Mouse (Mus musculus) retina, adult 2 months (tissue): ENCODE measurements around the gene Gm17190.
"Not testable (repeated sequence)": the region's sequence is repeated elsewhere in the genome, so short reads cannot be mapped to it uniquely, and the experiment has no call there.

Experiments
- DNase-seq: peaks from one replicate; pipeline ENCODE4 v3.0.0-alpha.2; 2012; ENCODE audit warnings: low read depth, low spot score

Gm17190 gene

DNA sequence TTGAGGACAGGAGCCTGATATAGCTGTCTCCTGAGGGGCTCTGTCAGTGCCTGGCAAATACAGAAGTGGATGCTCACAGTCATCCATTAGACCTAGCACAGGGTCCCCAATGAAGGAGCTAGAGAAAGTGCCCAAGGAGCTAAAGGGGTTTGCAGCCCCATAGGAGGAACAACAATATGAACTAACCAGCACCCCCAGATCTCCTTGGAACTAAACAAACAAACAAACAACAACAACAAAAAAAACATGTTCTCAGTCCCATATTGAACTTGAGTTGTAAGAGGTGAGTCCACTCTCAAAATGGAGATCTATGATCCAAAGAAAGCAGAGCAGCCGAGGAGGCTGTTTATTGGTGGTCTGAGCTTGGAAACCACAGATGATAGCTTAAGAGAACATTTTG lies at the start of gene Gm17190:
Gm17190 (plus strand) TSS at position 301 of the 400 bp plus-strand sequence.
- DNase-seq: not testable (repeated sequence)

DNA sequence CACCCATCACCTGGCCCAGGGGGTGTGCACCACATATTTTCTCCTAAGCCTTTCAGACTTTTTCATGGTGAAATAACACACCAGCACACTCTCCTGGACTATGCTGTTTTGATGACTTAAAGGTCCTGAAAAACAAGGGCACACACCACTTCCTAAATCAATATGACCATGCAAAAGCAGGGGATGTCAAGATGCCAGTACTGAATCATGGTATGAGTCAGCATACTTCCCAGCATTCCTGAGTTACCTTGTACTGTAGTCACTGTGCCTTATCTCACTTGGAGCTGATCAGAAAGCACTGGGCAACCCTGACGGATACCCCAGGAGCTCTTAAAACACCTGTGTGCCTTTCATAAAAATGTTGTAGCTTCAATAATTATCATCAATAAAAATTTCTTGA lies 42.3 kb upstream of the Gm17190 start:
- DNase-seq: no peak

DNA sequence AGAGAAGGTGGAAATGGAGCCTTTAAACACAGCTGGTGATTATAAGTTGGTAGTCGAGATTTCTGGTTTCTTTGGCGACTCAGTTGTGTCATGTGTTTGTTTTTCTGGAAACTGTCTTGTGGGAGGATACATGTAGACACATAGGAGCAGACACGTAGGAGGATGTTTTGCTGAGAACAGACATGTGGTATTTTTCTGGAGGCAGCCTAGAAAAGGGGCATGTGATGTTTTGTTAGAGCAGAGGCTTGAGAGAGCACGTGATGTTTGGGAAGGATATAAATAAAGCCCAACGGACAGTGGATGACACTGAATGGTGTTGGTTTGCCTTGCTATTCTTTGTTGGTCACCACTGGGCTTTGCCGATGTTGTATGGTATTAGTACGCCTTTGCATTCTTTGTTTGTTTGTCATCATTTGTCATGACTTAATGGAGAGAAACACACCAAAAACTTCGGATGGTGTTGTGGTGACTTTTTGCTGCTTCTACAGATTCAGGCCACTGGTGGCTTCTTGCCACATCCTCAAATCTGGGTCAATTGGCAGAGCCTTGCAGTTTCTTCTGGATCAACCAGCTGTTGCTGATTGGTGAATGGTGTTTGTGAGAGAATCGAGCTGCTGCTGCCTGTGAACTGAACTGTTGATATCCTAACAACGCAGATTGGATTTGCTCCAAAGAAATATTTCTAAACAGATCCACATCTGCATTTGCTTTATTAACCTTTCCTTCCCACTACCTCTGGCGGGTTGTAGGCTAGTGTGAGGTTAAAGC lies 41.4 kb upstream of the Gm17190 start:
- no peak for DNase-seq

DNA sequence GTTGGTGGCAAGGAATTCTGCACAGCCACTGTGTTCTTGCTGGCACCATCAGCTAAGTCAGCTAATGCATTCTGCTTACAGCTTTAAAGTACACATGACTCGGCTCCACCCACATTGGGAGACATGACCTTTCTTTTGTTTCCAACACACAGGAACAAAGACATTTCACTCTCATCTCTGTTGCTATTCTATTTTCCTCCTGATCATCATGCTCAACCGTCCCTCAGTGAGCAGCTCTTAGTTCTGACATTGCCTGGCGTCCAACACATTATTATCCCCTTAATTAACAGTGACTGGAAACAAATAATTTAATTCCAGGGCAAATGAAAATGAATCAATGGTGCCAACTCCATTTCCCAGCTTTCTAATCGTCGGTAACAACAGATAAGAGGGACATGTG lies 36.5 kb upstream of the Gm17190 start:
- no peak for DNase-seq

DNA sequence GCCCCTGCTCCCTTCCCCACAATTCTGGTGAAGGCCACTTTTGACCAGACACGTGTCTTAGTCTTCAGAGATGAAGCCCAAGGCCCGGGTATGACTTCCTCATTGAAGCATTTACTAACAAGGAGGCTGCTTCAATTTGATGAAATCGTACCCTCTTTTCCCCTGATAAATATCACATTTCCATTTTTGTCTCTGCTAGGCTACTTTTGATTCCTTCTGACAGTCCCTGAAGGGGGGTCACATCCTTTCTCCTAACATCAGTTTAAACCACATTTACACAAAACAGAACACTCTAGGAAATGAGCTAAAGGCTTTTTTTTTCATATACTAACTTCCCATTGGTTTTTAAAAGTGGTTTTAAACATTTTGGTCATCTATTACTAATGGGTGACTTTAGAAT lies 29.1 kb upstream of the Gm17190 start:
- DNase-seq: no peak

DNA sequence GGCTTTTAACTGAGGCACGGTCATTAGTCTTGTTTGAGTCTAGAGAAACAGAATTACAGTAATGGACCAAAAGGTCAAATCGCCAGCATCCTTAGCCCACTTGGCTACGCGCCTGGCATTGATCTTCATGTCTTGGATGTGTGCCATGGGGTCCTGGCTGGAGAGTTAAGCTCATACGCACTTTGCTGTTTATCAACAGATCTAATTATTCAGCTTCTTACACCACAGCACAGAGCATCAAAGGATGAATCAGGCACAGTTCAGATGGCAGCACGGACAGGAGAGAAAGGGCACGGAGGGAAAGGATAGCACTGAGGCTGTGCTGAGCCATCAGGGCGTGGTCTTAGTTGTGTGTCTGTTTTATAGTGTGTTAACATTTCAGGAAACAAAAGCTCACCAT lies 8.3 kb upstream of the Gm17190 start:
- DNase-seq: no peak

DNA sequence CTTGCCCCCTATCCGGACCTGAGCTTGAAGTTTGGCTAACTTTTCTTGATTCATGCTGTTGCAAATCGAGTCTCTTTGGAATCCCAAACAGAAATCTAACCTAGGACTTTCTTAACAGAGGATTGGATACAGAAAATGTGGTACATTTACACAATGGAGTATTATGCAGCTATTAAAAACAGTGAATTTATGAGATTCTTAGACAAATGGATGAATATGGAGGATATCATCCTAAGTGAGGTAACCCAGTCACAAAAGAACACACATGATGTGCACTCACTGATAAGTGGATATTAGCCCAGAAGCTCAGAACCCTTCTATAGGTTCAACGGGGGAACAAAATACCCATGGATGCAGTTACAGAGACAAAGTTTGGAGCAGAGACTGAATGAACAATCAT lies 578 bp upstream of the Gm17190 start, which contains the start of gene Gm20075:
Gm20075 (minus strand) TSS at position 101 of the 400 bp plus-strand sequence.
- DNase-seq: not testable (repeated sequence)

DNA sequence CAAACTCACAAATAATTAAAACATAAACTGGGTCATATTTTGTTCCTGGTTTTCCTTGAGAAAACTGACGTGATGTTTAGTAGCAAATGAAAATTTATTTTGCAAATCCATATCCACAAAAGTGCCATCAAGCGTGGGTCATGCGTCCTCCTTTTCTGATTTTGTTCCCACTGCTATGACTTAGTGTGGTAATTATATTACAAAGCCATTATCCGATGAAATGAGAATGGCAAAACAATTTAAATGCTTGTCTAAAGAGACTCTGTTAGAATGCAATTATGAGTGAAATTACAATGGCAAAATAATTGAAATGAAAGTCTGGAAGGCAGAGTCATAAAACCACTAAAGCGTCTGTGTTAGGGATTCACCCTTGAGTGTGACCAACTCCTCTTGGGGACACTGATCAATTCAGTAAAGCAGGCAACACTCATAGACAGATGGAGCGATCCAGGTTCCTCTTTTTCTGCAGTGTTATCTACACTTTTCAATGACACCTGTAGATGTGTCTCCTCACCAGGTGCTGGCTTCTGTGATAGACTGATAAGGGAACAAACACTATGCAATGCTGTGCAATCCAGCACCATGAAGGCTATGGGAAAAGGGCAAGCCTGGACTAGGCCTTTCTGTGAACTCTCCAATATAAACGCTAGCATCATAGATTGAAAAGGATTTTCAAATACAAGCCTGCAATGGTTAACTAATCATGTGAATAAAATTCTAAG lies 3.9 kb downstream of the Gm17190 start:
- DNase-seq: no peak

DNA sequence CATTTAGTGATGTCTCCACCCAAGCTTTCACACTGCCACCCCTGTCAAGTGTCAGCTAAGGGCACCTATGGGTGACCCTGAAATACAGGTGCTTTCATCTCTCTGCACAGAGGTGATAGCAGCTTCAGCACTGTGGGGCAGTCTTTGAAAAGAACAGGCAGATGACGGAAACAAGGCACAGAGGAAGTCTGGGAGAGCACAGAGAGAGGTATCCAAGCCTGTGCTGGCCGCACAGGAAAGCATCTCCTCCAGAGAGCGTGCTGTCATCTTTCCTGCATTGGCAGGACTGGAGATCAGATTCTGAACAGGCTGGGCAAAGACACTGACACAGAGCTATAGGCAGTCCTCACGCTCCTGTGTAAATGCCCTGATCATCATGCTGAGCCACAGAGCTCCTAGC lies 9.1 kb downstream of the Gm17190 start:
- no peak for DNase-seq

DNA sequence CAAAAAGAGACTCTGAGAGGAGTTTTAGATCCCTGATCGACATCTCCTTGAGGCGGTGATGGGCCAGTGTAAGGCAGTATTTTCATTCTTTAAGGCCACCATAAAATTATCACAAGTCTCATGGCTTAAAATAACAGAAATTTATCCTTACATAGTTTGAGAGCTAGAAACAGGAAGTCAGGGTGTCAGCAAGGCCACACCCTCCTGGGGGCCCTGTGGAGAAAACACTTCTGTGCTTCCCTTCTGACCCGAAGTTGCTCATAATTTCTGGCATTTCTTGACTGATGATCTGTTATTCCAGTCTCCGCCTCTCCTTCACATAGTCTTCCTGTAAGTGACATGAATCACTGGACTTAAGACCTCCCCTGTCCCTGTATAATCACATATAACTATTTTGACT lies 24.5 kb downstream of the Gm17190 start:
- DNase-seq: no peak

DNA sequence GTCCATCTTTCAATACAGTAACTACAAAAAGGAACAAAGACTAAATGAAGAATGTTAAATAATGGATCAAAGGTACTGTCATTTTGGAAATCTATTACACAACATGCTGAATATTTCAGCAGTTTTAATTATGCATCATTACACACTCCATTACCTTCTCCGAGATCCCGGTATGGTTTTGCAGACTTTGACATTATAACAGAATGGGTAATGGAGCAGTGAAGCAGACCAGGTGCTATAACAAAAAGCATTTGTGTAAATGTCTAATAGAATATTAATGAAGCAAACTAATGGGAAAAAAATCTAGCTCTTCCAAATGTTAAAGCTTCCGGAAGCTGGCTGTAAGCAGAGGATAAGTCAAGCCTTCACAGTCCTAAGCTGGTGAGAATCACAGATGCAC lies 28.9 kb downstream of the Gm17190 start:
- DNase-seq: no peak

DNA sequence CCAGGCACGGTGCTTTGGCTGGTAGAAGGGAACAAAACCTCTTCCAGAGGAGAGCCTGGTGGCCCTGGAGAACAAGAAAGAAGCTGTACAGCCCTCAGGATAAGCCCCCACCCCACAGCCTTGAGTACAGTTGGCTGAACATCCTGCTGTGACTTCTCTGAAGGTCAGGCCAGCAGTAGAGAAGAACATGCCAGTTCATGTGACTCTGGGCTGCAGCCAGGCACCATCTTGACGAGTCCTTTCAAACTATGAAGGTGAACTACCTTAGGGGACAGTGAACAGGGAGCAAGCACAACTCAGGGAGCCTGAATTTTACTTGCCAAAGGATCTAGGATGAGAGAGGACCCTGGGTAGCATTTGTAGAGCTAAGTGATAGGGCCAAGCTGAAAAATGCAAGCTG lies 30.9 kb downstream of the Gm17190 start:
- DNase-seq: no peak

DNA sequence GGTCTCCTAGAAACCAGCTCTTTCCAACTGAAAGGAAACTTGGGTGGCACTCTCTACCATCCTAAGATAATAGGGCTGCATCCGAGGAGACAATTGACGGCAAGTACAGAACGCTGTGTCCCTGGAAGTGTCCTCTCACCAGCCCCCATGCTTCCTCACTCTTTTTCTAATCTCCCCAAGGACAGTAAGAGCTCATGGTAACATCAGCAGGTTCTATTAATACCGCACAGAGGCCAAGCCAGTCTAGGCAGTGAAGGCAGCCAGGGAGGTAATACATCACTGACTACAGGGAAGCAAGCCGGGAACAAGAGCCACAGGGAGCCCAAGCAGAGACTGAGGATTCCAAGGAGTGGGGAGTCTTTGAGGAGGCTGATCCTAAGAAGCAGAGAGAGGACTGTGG lies 43.2 kb downstream of the Gm17190 start:
- DNase-seq: no peak

DNA sequence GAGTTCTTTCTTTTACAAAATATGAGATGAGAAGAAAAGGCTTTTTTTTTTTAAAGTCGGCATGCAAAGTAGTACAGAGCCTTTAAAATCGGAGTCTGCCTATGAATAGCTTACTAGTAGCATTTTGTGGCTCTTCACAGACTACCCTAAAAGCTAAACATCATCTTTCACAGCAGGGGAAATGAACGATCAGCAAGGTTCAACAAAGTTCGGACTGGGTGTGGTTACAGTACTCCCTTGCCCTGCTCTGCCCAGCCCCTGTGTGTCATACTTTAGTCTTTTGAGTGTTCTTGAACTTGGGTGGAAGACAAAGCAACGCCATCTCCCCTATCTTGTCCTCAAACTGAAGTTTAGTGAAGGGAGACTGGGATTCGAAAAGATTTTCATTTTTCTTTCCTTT lies 44.8 kb downstream of the Gm17190 start:
- no peak for DNase-seq

DNA sequence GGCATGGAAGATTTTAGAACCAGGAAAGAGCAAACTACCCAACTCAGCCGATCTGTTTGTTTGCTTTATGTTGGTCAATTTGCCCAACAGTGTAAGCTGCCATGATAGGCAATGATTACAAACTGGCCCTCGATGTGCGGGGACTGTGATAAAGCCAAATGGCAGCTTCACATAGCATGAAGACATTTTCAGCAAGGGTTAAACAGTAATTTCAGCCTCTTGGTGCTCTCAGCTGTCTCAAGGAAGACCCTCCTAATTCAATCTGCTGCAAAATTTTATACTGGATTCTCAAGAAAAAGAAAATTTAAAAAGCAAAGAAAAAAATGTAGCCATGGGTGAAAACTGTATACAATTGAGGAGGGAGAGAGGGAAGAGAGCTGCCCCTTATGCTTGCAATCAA lies 47.2 kb downstream of the Gm17190 start:
- no peak for DNase-seq

DNA sequence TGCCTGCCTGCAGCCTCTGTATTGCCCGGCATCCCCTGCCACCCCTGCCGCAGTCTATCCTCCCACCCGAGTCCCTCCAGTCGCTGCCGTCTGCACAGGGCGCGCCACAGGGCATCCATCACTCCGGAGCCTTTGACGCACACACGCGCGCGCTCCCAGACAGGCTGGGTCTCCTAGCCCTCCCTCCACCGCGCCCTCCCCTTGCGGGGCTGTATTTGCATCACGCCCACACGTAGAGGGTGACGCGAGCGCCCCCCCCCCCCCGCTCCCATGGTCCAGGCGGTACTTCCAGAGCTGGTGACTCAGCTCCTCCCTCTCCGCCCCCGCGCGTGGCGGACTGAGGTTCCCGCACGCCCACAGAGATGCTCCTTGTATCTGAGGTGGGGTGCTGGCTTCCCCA lies 49.2 kb downstream of the Gm17190 start:
- no peak for DNase-seq

DNA sequence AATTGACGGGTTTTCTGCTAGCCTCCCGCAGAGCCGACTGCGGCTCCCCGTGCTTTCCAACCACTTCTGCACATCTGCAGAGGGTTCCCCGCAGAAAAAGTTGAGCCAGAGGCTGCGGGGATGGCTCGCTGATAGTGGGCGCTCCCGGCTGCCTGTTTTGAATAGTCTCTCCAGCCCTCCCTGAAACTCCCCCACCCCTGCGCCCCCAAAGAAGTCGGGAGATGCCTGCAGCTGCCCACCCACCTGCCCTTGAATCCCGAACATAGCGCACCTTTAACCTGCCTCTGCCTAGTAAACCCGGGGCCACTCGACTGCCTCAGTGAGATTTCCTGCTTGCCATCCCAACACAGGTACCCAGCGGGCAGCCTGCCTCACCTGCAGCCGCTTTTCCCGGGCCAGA lies 50.1 kb downstream of the Gm17190 start:
- no peak for DNase-seq

DNA sequence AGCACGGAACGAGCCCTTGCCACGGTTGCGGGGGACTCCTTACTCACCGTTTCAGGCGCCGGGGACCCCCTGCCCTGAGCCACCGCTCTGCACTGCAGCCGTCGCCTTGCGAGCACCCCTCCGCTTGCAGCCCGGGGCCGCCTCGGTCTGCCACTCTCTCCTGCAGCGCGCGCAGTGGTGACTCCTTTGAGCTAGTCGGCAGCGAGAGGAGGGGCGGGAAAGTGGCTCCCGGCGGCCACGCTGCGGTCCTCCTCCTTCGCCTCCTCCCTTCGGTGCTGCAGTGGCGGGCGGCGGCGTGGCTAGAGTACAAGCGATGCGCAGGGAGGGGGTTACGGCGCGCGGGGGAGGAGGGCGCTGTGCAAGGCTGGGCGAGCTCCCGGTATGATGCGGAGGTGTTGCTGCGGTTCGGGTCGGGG lies 50.6 kb downstream of the Gm17190 start, which contains the start of gene Sv2c:
Sv2c (minus strand) TSS at position 177 of the 416 bp plus-strand sequence.
- no peak for DNase-seq
